Mouse (Mus musculus): ENCODE data around the gene Scarf1. TPM values are rescaled to one million over a fixed set of nuclear protein-coding genes. Genes with fewer than 3 reads are reported as not detected.
A peak's percentile ranks its signal among the peaks of the same experiment; 100 is the strongest.

Gene Scarf1
- polyA plus RNA-seq, 1 experiment from 2014 or later, result 4.8 TPM

- no peak for ATAC-seq (ENCODE audit: insufficient number of reproducible peaks, insufficient read depth, low FRiP score, low read depth)
- no peak overlapping the region for H3K27ac ChIP-seq (ENCODE audit: low read length)
- H3K36me3 ChIP-seq (ENCODE audit: control insufficient read depth, insufficient read depth, low read length), result no peaks in the 10 kb centered on the region
- H3K4me1 ChIP-seq (ENCODE audit: control insufficient read depth, insufficient read depth, low read length), result no peaks in the 10 kb centered on the region
- H3K4me3 ChIP-seq (ENCODE audit: low read depth, low read length), result no peak overlapping the region
- H3K27me3 ChIP-seq (ENCODE audit: control insufficient read depth, insufficient read depth, low read length), result no peaks in the 10 kb centered on the region
- WGBS, result 89% methylated on average over 4 of the region's 4 CpGs
- H3K9me3 ChIP-seq (ENCODE audit: control insufficient read depth, low read depth, low read length), result no peaks in the 10 kb centered on the region
- no peak overlapping the region for H3K4me2 ChIP-seq (replicated peaks; ENCODE audit: low read depth, low read length)
- no peak overlapping the region for H3K9ac ChIP-seq (replicated peaks; ENCODE audit: low read depth, low read length)
Observed at GRCm38 (mm10) chr11:75521609-75522008, 8.3 kb downstream of the Scarf1 start.

GRCm38 (mm10) chr11:75522793-75523192, 9.5 kb downstream of the Scarf1 start:
- no peaks in the 10 kb centered on the region for H3K27me3 ChIP-seq (ENCODE audit: control insufficient read depth, insufficient read depth, low read length)
- H3K9me3 ChIP-seq (ENCODE audit: control insufficient read depth, low read depth, low read length), result no peaks in the 10 kb centered on the region
- H3K4me1 ChIP-seq (ENCODE audit: control insufficient read depth, insufficient read depth, low read length), result no peaks in the 10 kb centered on the region
- H3K4me2 ChIP-seq (replicated peaks; ENCODE audit: low read depth, low read length), result no peak overlapping the region
- WGBS, result 80% methylated on average over 2 of the region's 2 CpGs
- H3K27ac ChIP-seq (ENCODE audit: low read length), result no peak overlapping the region
- ATAC-seq (ENCODE audit: insufficient number of reproducible peaks, insufficient read depth, low FRiP score, low read depth), result no peak
- H3K36me3 ChIP-seq (ENCODE audit: control insufficient read depth, insufficient read depth, low read length), result no peaks in the 10 kb centered on the region
- no peak overlapping the region for H3K4me3 ChIP-seq (ENCODE audit: low read depth, low read length)
- no peak overlapping the region for H3K9ac ChIP-seq (replicated peaks; ENCODE audit: low read depth, low read length)

GRCm38 (mm10) chr11:75525531-75526125, 12.3 kb downstream of the Scarf1 start:
- ATAC-seq (ENCODE audit: insufficient number of reproducible peaks, insufficient read depth, low FRiP score, low read depth), result no peak
- Histone ChIP-seq H3K27me3 (ENCODE audit: control insufficient read depth, insufficient read depth, low read length) (no peaks in the 10 kb centered on the region), H3K4me3 (ENCODE audit: low read depth, low read length) (no peak overlapping the region), H3K4me2 (replicated peaks; ENCODE audit: low read depth, low read length) (no peak overlapping the region), H3K36me3 (ENCODE audit: control insufficient read depth, insufficient read depth, low read length) (no peaks in the 10 kb centered on the region), H3K27ac (ENCODE audit: low read length) (no peak overlapping the region), H3K9me3 (ENCODE audit: control insufficient read depth, low read depth, low read length) (no peaks in the 10 kb centered on the region), H3K9ac (replicated peaks; ENCODE audit: low read depth, low read length) (no peak overlapping the region), H3K4me1 (ENCODE audit: control insufficient read depth, insufficient read depth, low read length) (no peaks in the 10 kb centered on the region)
- 83% methylated on average over 15 of the region's 15 CpGs for WGBS

- no peak overlapping the region for H3K4me2 ChIP-seq (replicated peaks; ENCODE audit: low read depth, low read length)
- no peak overlapping the region for H3K9ac ChIP-seq (replicated peaks; ENCODE audit: low read depth, low read length)
- no peaks in the 10 kb centered on the region for H3K4me1 ChIP-seq (ENCODE audit: control insufficient read depth, insufficient read depth, low read length)
- no peaks in the 10 kb centered on the region for H3K27me3 ChIP-seq (ENCODE audit: control insufficient read depth, insufficient read depth, low read length)
- 83% methylated on average over 6 of the region's 6 CpGs for WGBS
- no peaks in the 10 kb centered on the region for H3K9me3 ChIP-seq (ENCODE audit: control insufficient read depth, low read depth, low read length)
- H3K27ac ChIP-seq (ENCODE audit: low read length), result no peak overlapping the region
- H3K4me3 ChIP-seq (ENCODE audit: low read depth, low read length), result no peak overlapping the region
- no peaks in the 10 kb centered on the region for H3K36me3 ChIP-seq (ENCODE audit: control insufficient read depth, insufficient read depth, low read length)
- no peak for ATAC-seq (ENCODE audit: insufficient number of reproducible peaks, insufficient read depth, low FRiP score, low read depth)
Observed at GRCm38 (mm10) chr11:75526943-75527342, 13.6 kb downstream of the Scarf1 start.

- H3K9ac ChIP-seq (replicated peaks; ENCODE audit: low read depth, low read length), result no peak overlapping the region
- no peak for ATAC-seq (ENCODE audit: insufficient number of reproducible peaks, insufficient read depth, low FRiP score, low read depth)
- WGBS, result 27% methylated on average over 4 of the region's 4 CpGs
Observed at GRCm38 (mm10) chr11:75529771-75530170, 16.4 kb downstream of the Scarf1 start.

GRCm38 (mm10) chr11:75530325-75530724, 17.0 kb downstream of the Scarf1 start:
- peak overlapping the region; percentile 83 for H3K4me2 ChIP-seq (replicated peaks; ENCODE audit: low read depth, low read length)
- H3K27me3 ChIP-seq (ENCODE audit: control insufficient read depth, insufficient read depth, low read length), result no peaks in the 10 kb centered on the region
- peak; percentile 53; the same call in 1 of the 2 replicates for ATAC-seq (ENCODE audit: insufficient number of reproducible peaks, insufficient read depth, low FRiP score, low read depth)
- H3K9me3 ChIP-seq (ENCODE audit: control insufficient read depth, low read depth, low read length), result no peaks in the 10 kb centered on the region
- 0% methylated on average over 10 of the region's 10 CpGs for WGBS
- peak overlapping the region; percentile 45 for H3K4me3 ChIP-seq (ENCODE audit: low read depth, low read length)
- H3K9ac ChIP-seq (replicated peaks; ENCODE audit: low read depth, low read length), result no peak overlapping the region
- peaks cover 10% of the 10 kb centered on the region; the same call in 1 of the 2 replicates for H3K4me1 ChIP-seq (ENCODE audit: control insufficient read depth, insufficient read depth, low read length)
- no peak overlapping the region for H3K27ac ChIP-seq (ENCODE audit: low read length)
- H3K36me3 ChIP-seq (ENCODE audit: control insufficient read depth, insufficient read depth, low read length), result no peaks in the 10 kb centered on the region

More at GRCm38 (mm10) chr11:75529771-75530170, 16.4 kb downstream of the Scarf1 start:
- Histone ChIP-seq H3K4me2 (replicated peaks; ENCODE audit: low read depth, low read length) (no peak overlapping the region), H3K9me3 (ENCODE audit: control insufficient read depth, low read depth, low read length) (no peaks in the 10 kb centered on the region), H3K36me3 (ENCODE audit: control insufficient read depth, insufficient read depth, low read length) (no peaks in the 10 kb centered on the region), H3K4me1 (ENCODE audit: control insufficient read depth, insufficient read depth, low read length) (0 out of 2 replicates have a peak, but pooled peaks cover 5% of the 10 kb centered on the region), H3K27me3 (ENCODE audit: control insufficient read depth, insufficient read depth, low read length) (no peaks in the 10 kb centered on the region), H3K4me3 (ENCODE audit: low read depth, low read length) (no peak overlapping the region), H3K27ac (ENCODE audit: low read length) (no peak overlapping the region)

- Histone ChIP-seq H3K4me2 (replicated peaks; ENCODE audit: low read depth, low read length) (peak overlapping the region; percentile 83), H3K9me3 (ENCODE audit: control insufficient read depth, low read depth, low read length) (no peaks in the 10 kb centered on the region), H3K9ac (replicated peaks; ENCODE audit: low read depth, low read length) (peak overlapping the region; percentile 37; the same call in 1 of the 2 replicates), H3K4me3 (ENCODE audit: low read depth, low read length) (peak overlapping the region; percentile 45), H3K36me3 (ENCODE audit: control insufficient read depth, insufficient read depth, low read length) (no peaks in the 10 kb centered on the region), H3K4me1 (ENCODE audit: control insufficient read depth, insufficient read depth, low read length) (peaks cover 10% of the 10 kb centered on the region; the same call in 1 of the 2 replicates), H3K27me3 (ENCODE audit: control insufficient read depth, insufficient read depth, low read length) (no peaks in the 10 kb centered on the region), H3K27ac (ENCODE audit: low read length) (no peak overlapping the region)
- WGBS, result under 1% methylated on average over 31 of the region's 31 CpGs
- ATAC-seq (ENCODE audit: insufficient number of reproducible peaks, insufficient read depth, low FRiP score, low read depth), result peak; percentile 10; the same call in 1 of the 2 replicates
Observed at GRCm38 (mm10) chr11:75530845-75531373, 17.6 kb downstream of the Scarf1 start.

- Histone ChIP-seq H3K27ac (ENCODE audit: low read length) (peak within 1 kb of the TSS; percentile 17), H3K27me3 (ENCODE audit: control insufficient read depth, insufficient read depth, low read length) (no peaks in the 10 kb centered on the region), H3K4me2 (replicated peaks; ENCODE audit: low read depth, low read length) (peak within 1 kb of the TSS; percentile 83), H3K9ac (replicated peaks; ENCODE audit: low read depth, low read length) (peak within 1 kb of the TSS; percentile 37; the same call in 1 of the 2 replicates), H3K36me3 (ENCODE audit: control insufficient read depth, insufficient read depth, low read length) (no peaks in the 10 kb centered on the region), H3K9me3 (ENCODE audit: control insufficient read depth, low read depth, low read length) (no peaks in the 10 kb centered on the region), H3K4me3 (ENCODE audit: low read depth, low read length) (peak within 1 kb of the TSS; percentile 45), H3K4me1 (ENCODE audit: control insufficient read depth, insufficient read depth, low read length) (peaks cover 10% of the 10 kb centered on the region; the same call in 1 of the 2 replicates)
- ATAC-seq (ENCODE audit: insufficient number of reproducible peaks, insufficient read depth, low FRiP score, low read depth), result peak; percentile 91
- under 1% methylated on average over 62 of the region's 62 CpGs for WGBS
Observed at GRCm38 (mm10) chr11:75531469-75532242, 18.3 kb downstream of the Scarf1 start, which contains the start of gene Slc43a2. Gene Slc43a2 (plus strand): TSS chr11:75531694.

Measured in stomach, embryonic 14.5 days (tissue).